Mouse (Mus musculus): ENCODE results near the gene Vars. TPM values are rescaled to one million over a fixed set of nuclear protein-coding genes. Genes with fewer than 3 reads are reported as not detected.

The Vars gene
- polyA plus RNA-seq, 1 experiment from 2014 or later = 57.8 TPM

DNA sequence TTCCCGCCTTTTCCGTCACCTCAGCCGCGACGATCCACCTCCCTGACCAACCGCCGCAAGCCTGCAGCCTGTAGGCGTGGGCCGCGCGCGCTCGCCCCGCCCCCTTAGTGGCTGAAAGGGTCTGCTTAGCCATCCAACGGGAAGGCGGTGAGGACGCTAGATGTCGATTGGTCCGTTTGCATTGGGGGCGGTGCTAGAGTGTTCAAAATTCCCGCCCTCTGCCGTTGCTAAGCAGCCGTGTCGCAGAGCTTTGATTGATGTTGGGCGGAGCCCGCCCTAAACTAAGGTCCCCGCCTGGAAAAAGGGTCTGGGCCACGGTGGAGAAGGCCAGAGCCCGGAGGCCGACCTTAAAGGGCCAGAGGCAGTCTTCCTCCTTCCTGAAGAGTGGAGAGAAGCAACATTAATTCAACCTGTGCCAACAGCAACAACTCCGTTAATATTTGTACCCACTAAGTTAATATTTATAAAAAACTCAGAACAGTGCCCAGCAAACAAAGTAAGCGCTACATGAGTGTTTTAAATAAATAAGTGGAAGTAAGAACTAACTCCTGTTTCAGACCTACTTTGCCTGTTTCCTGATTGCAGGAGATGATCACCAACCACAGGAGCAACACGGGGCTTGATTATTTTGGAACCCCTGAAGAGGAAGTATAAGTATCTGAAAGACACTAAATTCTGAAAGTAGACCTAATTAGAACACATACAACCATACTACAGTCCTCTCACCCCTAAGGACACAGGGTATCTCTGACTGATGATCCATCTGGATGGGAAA lies 46.1 kb downstream of the Vars start, which contains the start of gene Msh5:
Gene Msh5 (minus strand): TSS at position 65 of the 775 bp plus-strand sequence.
- no peaks in the 10 kb centered on the region for H3K9me3 ChIP-seq (replicated peaks)
- H3K4me3 ChIP-seq (replicated peaks) = peak within 1 kb of the TSS; percentile 59
- H3K27ac ChIP-seq (replicated peaks) = peak within 1 kb of the TSS; percentile 67
- H3K36me3 ChIP-seq = no peaks in the 10 kb centered on the region
- peak within 1 kb of the TSS; percentile 73 for H3K9ac ChIP-seq (replicated peaks)
- 2% methylated on average over 33 of the region's 33 CpGs for WGBS
- peaks cover 41% of the 10 kb centered on the region for H3K4me1 ChIP-seq
- H3K27me3 ChIP-seq (replicated peaks) = no peaks in the 10 kb centered on the region
- peak within 1 kb of the TSS; percentile 94 for H3K4me2 ChIP-seq
- ATAC-seq (ENCODE audit: low FRiP score) = peak; percentile 96

DNA sequence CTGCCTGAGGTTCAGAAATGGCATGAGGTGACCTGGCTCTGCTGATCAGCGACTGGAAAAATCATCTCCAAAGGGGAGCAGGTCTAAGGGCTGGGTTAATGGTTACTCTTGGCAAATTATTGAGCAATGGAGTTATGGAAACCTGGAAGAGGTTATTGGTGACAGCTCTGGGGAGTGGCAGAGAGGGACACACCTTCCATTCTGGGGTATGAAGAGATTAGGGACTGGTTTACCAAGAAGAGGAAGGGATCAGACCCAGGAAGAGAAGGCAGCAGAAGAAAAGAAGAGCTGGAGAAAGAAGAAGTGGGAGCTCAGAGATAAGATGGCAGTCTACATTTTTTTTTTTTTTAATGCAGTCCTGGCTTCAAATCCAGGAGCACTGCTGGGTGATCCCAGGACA lies 46.9 kb downstream of the Vars start:
- peak overlapping the region; percentile 82 for H3K27ac ChIP-seq (replicated peaks)
- no peak for ATAC-seq (ENCODE audit: low FRiP score)
- H3K27me3 ChIP-seq (replicated peaks) = no peaks in the 10 kb centered on the region
- peaks cover 48% of the 10 kb centered on the region for H3K4me1 ChIP-seq
- no peaks in the 10 kb centered on the region for H3K9me3 ChIP-seq (replicated peaks)
- H3K4me2 ChIP-seq = peak overlapping the region; percentile 11; the same call in 1 of the 2 replicates
- WGBS = 38% methylated on average over 1 of the region's 1 CpGs
- H3K9ac ChIP-seq (replicated peaks) = no peak overlapping the region
- H3K36me3 ChIP-seq = no peaks in the 10 kb centered on the region
- no peak overlapping the region for H3K4me3 ChIP-seq (replicated peaks)

DNA sequence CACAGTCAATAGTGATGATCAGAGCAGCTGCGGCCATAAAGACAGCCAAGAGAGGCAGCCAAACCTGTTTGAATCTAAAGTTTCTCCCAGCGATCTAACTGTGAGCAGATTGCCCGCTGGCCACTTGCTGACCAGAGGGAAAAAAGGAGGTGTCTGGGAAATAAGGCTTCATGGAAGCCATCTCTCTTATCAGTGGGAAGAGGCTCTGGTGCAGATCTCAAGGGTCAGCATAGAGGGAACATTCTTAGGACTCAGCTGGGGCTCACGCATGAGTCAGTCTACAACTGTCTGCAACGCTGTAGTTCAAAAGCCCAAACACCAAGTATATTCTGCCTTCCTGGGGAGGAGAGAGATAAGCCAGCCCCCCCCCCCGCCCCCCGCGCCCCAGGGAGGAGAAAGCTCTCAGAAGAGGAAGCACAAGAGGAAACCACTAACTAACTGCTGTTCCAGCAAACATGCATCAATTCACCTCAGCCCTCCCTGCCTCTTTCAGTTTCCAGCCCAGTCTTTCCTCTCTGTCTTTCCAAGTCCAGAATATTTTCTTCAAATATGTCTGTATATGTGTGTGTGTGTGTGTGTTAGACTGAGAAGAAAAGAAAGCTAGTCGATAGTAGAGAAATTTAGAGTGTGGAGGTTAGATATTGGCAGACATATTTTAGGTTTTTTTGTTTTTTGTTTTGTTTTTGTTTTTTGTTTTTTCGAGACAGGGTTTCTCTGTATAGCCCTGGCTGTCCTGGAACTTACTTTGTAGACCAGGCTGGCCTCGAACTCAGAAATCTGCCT lies 47.6 kb downstream of the Vars start:
- no peaks in the 10 kb centered on the region for H3K9me3 ChIP-seq (replicated peaks)
- no peak for ATAC-seq (ENCODE audit: low FRiP score)
- H3K36me3 ChIP-seq = no peaks in the 10 kb centered on the region
- no peak overlapping the region for H3K9ac ChIP-seq (replicated peaks)
- WGBS = 44% methylated on average over 11 of the region's 11 CpGs
- no peak overlapping the region for H3K4me3 ChIP-seq (replicated peaks)
- H3K4me1 ChIP-seq = peaks cover 51% of the 10 kb centered on the region
- H3K4me2 ChIP-seq = peak overlapping the region; percentile 11; the same call in 1 of the 2 replicates
- H3K27ac ChIP-seq (replicated peaks) = peak overlapping the region; percentile 82
- no peaks in the 10 kb centered on the region for H3K27me3 ChIP-seq (replicated peaks)

DNA sequence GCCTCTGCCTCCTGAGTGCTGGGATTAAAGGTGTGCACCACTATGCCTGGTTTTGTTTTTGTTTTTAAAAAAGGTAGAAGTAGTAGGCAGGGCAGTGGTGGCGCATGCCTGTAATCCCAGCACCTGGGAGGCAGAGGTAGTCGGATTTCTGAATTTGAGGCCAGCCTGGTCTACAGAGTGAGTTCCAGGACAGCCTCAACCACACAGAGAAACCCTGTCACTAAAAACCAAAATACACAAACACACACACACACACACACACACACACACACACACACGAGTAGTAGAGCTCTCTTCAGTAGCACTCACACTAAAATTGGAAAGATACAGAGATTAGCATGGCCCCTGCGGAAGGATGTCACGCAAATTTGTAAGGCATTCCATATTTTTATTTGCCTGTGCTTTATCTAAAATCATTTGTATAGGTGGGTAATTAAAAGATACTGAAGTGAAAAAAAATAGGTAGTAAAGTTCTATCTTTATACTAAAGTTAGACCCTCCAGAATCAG lies 48.2 kb downstream of the Vars start:
- Histone ChIP-seq H3K9ac (replicated peaks) (no peak overlapping the region), H3K27ac (replicated peaks) (peak overlapping the region; percentile 82), H3K4me1 (peaks cover 51% of the 10 kb centered on the region), H3K9me3 (replicated peaks) (no peaks in the 10 kb centered on the region), H3K27me3 (replicated peaks) (no peaks in the 10 kb centered on the region), H3K36me3 (no peaks in the 10 kb centered on the region), H3K4me3 (replicated peaks) (no peak overlapping the region), H3K4me2 (no peak overlapping the region)
- 78% methylated on average over 5 of the region's 5 CpGs for WGBS
- ATAC-seq (ENCODE audit: low FRiP score) = no peak

DNA sequence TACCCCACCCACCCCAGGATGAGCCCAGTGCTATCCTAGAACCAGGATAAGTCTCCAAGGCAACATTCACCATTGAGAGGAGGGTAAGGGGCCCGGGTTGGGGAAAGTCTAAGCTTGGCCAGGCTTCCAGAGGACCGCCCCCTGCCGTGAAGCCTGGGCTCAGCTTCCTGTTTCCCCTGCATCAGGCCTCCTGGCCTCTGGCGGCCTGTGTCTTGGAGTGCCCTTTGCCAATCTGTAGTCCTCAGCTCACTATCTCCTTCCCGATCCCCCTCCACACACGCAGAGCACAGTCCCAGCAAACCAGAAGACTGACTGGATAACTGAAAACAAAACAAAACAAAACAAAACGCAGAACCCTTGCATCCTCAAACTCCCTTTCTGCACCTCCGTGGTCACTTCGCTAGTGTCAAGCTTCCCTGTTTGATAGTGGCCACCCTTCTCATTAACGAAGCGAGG lies 48.8 kb downstream of the Vars start, which contains the start of gene Clic1:
Gene Clic1 (plus strand): TSS at position 406 of the 456 bp plus-strand sequence.
- WGBS = 5% methylated on average over 11 of the region's 11 CpGs
- Histone ChIP-seq H3K4me3 (replicated peaks) (peak within 1 kb of the TSS; percentile 42), H3K27me3 (replicated peaks) (no peaks in the 10 kb centered on the region), H3K9ac (replicated peaks) (peak within 1 kb of the TSS; percentile 44), H3K4me1 (peaks cover 51% of the 10 kb centered on the region), H3K4me2 (peak within 1 kb of the TSS; percentile 60), H3K9me3 (replicated peaks) (no peaks in the 10 kb centered on the region), H3K36me3 (peaks cover 2% of the 10 kb centered on the region; the same call in 1 of the 2 replicates), H3K27ac (replicated peaks) (peak within 1 kb of the TSS; percentile 82)
- ATAC-seq (ENCODE audit: low FRiP score) = no peak

DNA sequence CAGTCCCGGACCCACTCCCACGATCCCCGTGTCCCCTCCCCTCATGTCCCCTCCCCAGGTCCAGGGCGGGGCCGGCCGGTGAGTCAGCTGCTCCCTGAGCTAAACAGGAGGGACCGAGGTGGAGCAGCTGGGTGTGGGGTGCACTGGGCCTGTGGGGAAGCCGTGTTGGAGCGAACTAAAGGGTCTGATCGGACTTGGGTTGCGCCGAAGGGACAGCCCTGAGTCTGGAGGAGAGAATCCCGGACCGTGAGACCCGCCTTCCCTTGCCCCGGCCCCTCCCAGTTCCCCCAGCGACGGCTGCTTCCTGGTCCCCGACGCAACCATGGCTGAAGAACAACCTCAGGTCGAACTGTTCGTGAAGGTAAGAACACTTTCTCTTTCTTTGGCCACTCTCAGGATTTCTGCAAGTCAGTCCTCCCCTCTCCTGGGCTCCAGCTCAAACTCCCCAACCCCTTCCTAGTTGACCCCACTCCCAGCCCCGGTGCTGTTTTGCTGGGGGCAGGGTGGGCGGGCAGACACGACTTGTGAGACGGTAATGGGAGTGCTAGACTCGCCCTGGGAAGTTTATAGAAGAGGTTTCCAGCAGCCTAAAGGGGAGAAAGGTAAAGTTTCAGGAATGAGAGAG lies 49.5 kb downstream of the Vars start:
- Histone ChIP-seq H3K4me3 (replicated peaks) (peak overlapping the region; percentile 42), H3K27me3 (replicated peaks) (no peaks in the 10 kb centered on the region), H3K4me1 (peaks cover 51% of the 10 kb centered on the region), H3K27ac (replicated peaks) (peak overlapping the region; percentile 82), H3K9me3 (replicated peaks) (no peaks in the 10 kb centered on the region), H3K36me3 (peaks cover 2% of the 10 kb centered on the region; the same call in 1 of the 2 replicates), H3K4me2 (peak overlapping the region; percentile 60), H3K9ac (replicated peaks) (peak overlapping the region; percentile 44)
- WGBS = under 1% methylated on average over 26 of the region's 27 CpGs
- ATAC-seq (ENCODE audit: low FRiP score) = no peak

DNA sequence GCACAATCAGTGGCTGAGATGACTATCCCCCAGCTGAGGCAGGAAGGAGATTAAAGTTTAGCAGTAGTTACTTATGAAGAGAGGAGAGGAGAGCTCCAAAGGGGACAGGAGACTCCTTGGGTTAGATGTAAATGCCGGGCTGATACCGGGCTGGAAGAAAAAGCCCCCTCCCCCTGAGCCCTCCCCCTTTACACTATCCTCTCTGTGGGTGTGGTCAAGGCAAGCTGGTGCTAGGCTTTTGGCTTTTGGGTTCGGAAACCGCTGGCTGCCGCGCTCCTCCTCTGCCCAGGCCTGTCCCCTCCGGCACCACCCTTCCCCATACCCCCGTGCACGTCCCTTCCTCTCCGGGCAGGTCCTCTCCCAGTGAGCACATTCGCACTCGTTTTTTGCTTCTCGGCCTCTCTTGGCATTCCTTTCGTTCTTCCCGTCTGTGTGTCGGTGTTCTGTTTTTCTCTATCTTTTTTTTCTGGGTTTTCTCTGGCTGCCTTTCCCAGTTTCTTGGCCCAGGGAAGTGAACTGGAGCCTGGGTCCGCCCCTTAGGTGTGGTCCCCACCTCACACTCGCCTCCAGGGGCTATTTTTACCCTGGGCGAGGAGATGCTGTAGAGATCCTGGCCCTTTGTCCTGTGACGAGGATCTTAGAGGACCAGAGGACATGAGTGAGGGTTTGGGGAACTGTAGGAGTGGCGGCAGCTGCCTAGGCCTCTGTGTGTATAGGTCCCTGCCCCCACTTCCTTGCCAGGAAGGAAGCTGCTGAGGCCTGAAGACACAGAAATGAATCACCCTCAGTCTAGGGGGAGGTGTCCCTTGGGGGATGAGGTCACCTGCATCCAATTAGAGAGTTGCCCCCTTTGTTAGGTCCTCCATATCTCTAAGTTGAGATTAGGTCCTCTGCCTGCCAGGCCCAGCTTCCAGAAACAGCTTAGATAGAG lies 50.6 kb downstream of the Vars start:
- peak overlapping the region; percentile 83 for H3K27ac ChIP-seq (replicated peaks)
- ATAC-seq (ENCODE audit: low FRiP score) = no peak
- H3K36me3 ChIP-seq = peaks cover 2% of the 10 kb centered on the region; the same call in 1 of the 2 replicates
- H3K9me3 ChIP-seq (replicated peaks) = no peaks in the 10 kb centered on the region
- no peaks in the 10 kb centered on the region for H3K27me3 ChIP-seq (replicated peaks)
- H3K4me3 ChIP-seq (replicated peaks) = peak overlapping the region; percentile 42
- peak overlapping the region; percentile 51 for H3K9ac ChIP-seq (replicated peaks)
- H3K4me2 ChIP-seq = peak overlapping the region; percentile 60
- 6% methylated on average over 21 of the region's 21 CpGs for WGBS
- peaks cover 46% of the 10 kb centered on the region for H3K4me1 ChIP-seq

DNA sequence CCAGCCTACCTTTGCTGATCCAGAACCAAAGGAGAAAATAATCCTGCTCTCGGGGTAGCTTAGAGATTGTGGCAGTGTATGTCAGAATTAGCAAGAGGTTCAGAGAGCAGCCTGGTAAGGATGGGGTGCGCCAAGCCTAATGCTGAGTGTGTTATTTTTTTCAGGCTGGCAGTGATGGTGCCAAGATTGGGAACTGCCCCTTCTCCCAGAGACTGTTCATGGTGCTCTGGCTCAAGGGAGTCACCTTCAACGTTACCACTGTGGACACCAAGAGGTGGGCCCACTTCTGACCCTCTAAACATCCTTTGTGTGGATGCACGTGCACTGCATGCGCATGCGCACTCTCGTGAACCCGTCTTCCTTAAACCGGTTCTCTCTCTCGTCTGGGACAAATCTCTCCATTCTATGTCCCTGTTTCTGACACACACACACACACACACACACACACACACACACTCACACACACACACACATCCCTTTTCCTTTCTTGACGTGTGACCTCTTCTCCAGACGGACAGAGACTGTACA lies 51.5 kb downstream of the Vars start:
- Histone ChIP-seq H3K9me3 (replicated peaks) (no peaks in the 10 kb centered on the region), H3K4me2 (peak overlapping the region; percentile 60), H3K36me3 (peaks cover 2% of the 10 kb centered on the region; the same call in 1 of the 2 replicates), H3K27me3 (replicated peaks) (no peaks in the 10 kb centered on the region), H3K4me3 (replicated peaks) (peak overlapping the region; percentile 42), H3K4me1 (peaks cover 40% of the 10 kb centered on the region), H3K9ac (replicated peaks) (0 out of 2 replicates have a peak overlapping the region, but pooled peaks have one; percentile 51), H3K27ac (replicated peaks) (peak overlapping the region; percentile 83)
- 81% methylated on average over 12 of the region's 12 CpGs for WGBS
- ATAC-seq (ENCODE audit: low FRiP score) = no peak

DNA sequence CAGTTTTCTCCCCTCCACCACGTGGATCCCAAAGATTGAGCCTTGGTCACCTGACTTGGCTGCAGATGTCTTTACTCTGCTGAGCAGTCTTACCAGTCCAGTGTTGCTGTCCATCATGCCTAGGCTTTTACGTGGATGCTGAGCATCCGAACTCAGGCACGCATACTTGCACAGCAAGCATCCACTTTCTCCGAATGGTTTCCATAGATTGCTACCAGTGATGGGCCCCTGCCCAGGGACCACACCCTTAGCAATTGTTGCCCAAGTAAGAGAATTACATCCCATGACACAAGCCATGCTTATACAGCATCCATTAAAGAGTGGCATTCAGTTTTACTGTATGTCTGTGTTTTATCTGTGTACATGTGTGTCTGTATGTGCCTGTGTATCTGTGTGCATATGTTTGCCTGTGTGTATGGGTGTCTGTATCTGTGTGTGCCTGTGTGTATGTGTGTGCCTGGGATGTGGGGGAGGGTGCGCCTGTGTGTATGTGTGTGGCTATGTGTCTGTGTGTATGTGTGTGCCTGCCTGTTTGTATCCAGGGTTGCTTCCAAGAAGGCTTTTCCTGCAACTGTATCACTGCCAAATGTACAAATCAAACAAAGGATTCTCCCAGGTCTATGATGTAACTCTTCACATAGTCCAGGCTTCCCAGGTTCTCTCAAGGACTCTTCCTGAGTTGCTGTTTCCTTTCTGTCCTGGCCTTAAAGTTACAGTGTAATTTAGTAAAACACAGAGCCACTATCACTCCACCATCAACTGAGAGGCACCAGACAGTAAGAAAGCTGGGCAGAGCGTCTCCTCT lies 55.1 kb downstream of the Vars start:
- H3K4me2 ChIP-seq = no peak overlapping the region
- H3K27ac ChIP-seq (replicated peaks) = no peak overlapping the region
- H3K4me1 ChIP-seq = peaks cover 41% of the 10 kb centered on the region
- peaks cover 6% of the 10 kb centered on the region for H3K36me3 ChIP-seq
- no peak overlapping the region for H3K4me3 ChIP-seq (replicated peaks)
- no peaks in the 10 kb centered on the region for H3K9me3 ChIP-seq (replicated peaks)
- H3K9ac ChIP-seq (replicated peaks) = no peak overlapping the region; the same call in 1 of the 2 replicates
- no peaks in the 10 kb centered on the region for H3K27me3 ChIP-seq (replicated peaks)
- 94% methylated on average over 7 of the region's 7 CpGs for WGBS
- ATAC-seq (ENCODE audit: low FRiP score) = no peak

DNA sequence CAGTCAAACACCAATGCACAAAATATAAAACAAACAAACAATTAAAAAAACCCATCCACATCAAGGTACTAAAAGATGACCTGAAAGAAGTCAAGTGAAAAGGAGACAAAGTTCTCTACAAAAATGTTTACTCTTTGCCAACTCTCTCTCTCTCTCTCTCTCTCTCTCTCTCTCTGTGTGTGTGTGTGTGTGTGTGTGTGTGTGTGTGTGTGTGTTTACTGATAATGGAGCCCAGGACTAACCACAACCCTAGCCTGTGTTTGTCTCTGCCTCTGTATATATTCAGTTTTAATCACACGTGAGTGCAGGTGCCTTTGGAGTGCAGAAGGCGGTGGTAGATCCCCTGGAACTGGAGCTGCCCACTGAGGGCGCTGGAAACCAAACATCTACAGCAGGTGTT lies 56.3 kb downstream of the Vars start:
- WGBS = 85% methylated on average over 3 of the region's 3 CpGs
- no peak for ATAC-seq (ENCODE audit: low FRiP score)
- Histone ChIP-seq H3K27me3 (replicated peaks) (no peaks in the 10 kb centered on the region), H3K9ac (replicated peaks) (no peak overlapping the region), H3K36me3 (peaks cover 16% of the 10 kb centered on the region), H3K4me3 (replicated peaks) (no peak overlapping the region), H3K9me3 (replicated peaks) (no peaks in the 10 kb centered on the region), H3K4me2 (no peak overlapping the region), H3K4me1 (peaks cover 36% of the 10 kb centered on the region), H3K27ac (replicated peaks) (no peak overlapping the region)
